23 mouse cellular contexts compared by ENCODE assay signal in the genomic region with DNA sequence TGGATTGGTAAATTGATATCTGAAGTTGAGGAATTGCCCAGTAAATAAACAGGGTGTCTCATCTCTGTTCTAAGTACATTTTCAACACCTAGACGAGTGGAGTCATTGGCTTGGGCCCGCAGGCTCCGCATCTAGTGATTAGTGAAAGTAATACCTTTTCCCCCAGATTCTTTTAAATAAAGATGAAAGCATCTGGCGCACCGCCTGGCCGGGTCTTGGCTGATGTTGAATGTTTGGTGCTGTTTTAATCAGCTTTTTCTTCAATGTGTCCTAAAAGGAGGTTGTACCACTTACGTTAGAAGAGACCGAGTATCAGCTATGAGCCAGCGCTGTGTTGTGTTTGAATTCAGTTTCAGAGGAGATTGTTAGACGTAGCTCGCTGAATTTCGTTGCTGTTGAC. TPM values are rescaled to one million over a fixed set of nuclear protein-coding genes. Genes with fewer than 3 reads are reported as not detected.
DNase-seq lines count a peak whose midpoint lies in the region; TF ChIP-seq lines count a peak whose summit lies in the region.
"Had no signal": no experiment of that assay in that cellular context is flagged by ENCODE, and none has a peak within 500 bp of the region (broad histone marks: within the 10 kb centered on the region; RNA-seq: fewer than 3 reads in every experiment).

No protein-coding gene starts in this region.

- H3K4me3 ChIP-seq in layer of hippocampus, adult 2 months: no peak overlapping the region
- H3K4me3 ChIP-seq: embryonic facial prominence, embryonic 12.5 days; embryonic facial prominence, embryonic 15.5 days; gastrocnemius, adult 2 months; heart, adult 2 months; heart, embryonic 10.5 days; heart, embryonic 13.5 days had no signal

- DNase-seq in layer of hippocampus, adult 2 months (ENCODE audit: low spot score in 2 of 2): no peak
- DNase-seq in layer of hippocampus, adult 9-10 months (ENCODE audit: low spot score): no peak
- DNase-seq in lung, postnatal 10 days: peak; percentile 46
- DNase-seq in lung, postnatal 25 days (ENCODE audit: low spot score): no peak
- DNase-seq in right cerebral cortex, postnatal 25 days: peak; percentile 4
- no peak for DNase-seq in right cerebral cortex, postnatal 36 days (ENCODE audit: low spot score in 2 of 2)
- peak; percentile 2 for DNase-seq in urinary bladder, postnatal 14 days (ENCODE audit: low spot score)
- DNase-seq in urinary bladder, adult 2 months (ENCODE audit: low spot score): no peak
- DNase-seq: adrenal gland, adult 2 months; adrenal gland, postnatal 14 days; cerebellum, adult 11 months; cerebellum, adult 9-11 months; cerebellum, postnatal 25 days; forebrain, postnatal 0 days; gastrocnemius, adult 2 months; gastrocnemius, postnatal 14 days; heart, adult 2 months; heart, postnatal 14 days; heart, postnatal 4 days had no signal

- TF ChIP-seq CTCF in layer of hippocampus, adult 2 months (conservative IDR thresholded peaks at IDR 0.05): no peak

- H3K27ac ChIP-seq in layer of hippocampus, adult 2 months: peak overlapping the region; percentile 90
- H3K27ac ChIP-seq: embryonic facial prominence, embryonic 12.5 days; embryonic facial prominence, embryonic 15.5 days; gastrocnemius, adult 2 months; heart, adult 2 months; heart, embryonic 13.5 days had no signal

RNA-seq across cellular contexts. Expression of a gene that starts 39.8 kb away (rescaled TPM):
- 10 to 100 TPM; 27.7 to 31.8 TPM for total RNA-seq in layer of hippocampus, adult 2 months (2021)
- 4.2 and 4.6 TPM in 2 replicates for polyA plus RNA-seq in urinary bladder, adult 2 months (2012; rRNA removed)

Comparison
In these comparisons a context has a peak if more than half of its experiments do, and no peak if none do; other contexts are left out.
1. DNase-seq: peak in lung, postnatal 10 days (single experiment), right cerebral cortex, postnatal 25 days (single experiment) and urinary bladder, postnatal 14 days (single experiment); none in layer of hippocampus, adult 2 months (0 of 2), layer of hippocampus, adult 9-10 months (single experiment), lung, postnatal 25 days (single experiment), right cerebral cortex, postnatal 36 days (0 of 2) and urinary bladder, adult 2 months (single experiment).